Mouse (Mus musculus): Measurements from ENCODE around the gene Adam19. TPM values are rescaled to one million over a fixed set of nuclear protein-coding genes. Genes with fewer than 3 reads are reported as not detected.

Adam19 gene
- 43.2 TPM for polyA plus RNA-seq (2012; fragmentation: generic; extraction: Trizol)

DNA sequence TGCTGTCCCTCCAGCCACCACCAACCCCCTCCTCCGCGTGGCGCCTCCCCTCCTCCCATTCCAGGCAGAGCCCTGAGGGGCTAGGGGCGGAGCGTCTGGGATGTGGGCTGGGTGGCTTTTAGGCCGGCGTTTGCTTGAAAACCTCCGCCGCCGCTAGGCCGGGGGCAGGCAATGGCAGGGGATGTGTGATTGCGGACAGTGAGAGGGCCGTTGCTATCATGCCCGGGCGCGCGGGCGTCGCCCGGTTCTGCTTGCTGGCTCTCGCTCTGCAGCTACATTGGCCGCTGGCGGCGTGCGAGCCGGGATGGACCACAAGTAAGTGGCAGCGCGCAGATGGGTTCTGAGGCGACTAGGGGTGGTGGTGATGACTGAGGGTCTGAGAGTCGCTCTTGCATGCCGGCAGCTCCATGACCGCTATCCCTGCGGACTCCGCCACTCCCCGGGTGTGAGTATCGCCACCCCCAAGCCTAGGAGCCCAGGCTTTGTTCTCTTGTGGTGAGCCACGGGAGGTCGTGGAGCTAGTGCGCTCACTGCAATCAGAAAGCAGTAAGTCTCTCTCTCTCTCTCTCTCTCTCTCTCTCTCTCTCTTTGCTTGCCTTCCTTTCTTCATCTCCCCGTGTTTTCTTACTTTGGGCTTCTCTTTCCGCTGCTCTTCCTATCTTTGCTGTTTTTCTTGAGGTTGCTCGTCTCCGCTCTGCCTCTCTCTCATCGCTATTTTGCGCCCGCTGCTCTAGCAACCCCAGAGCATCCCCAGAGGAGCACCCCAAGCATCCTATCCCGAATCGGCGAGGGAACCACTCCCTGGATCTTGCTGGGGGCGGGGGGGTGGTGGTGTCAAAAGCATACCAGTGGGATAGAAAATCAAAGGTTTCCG, at the start of gene Adam19:
Adam19 (plus strand) TSS at position 97 of the 874 bp plus-strand sequence.
- H3K4me2 ChIP-seq (ENCODE audit: low read depth): peak within 1 kb of the TSS; percentile 91
- peak within 1 kb of the TSS; percentile 76 for H3ac ChIP-seq (ENCODE audit: control insufficient read depth, insufficient read length)
- no peaks in the 10 kb centered on the region for H3K27me3 ChIP-seq (ENCODE audit: control insufficient read depth, insufficient read depth, insufficient read length)
- TF ChIP-seq CEBPB (IDR thresholded peaks at IDR 0.05; ENCODE audit: insufficient read depth, poor library complexity, severe bottlenecking) (no peak), TCF12 (IDR thresholded peaks at IDR 0.05; ENCODE audit: insufficient read depth, poor library complexity, severe bottlenecking) (no peak), POLR2AphosphoS2 (IDR thresholded peaks at IDR 0.05; ENCODE audit: insufficient read length, low read depth) (peak; percentile 94), REST (IDR thresholded peaks at IDR 0.05; ENCODE audit: insufficient read depth, insufficient read length) (no peak), POLR2A (IDR thresholded peaks at IDR 0.05; ENCODE audit: insufficient read length, low read depth) (peak; percentile 82), MYOD1 (IDR thresholded peaks at IDR 0.05; ENCODE audit: control insufficient read depth in 1 of 3, insufficient read length in 2 of 3, low read depth in 2 of 3) (peak in 1 of 3 experiments; percentile 42), E2F4 (IDR thresholded peaks at IDR 0.05; ENCODE audit: insufficient read depth) (no peak), MYOG (IDR thresholded peaks at IDR 0.05; ENCODE audit: control insufficient read depth in 1 of 3, insufficient read depth in 1 of 3, insufficient read length in 2 of 3, low read depth in 2 of 3) (no peak), TCF3 (IDR thresholded peaks at IDR 0.05; ENCODE audit: insufficient read length, low read depth) (no peak)
- peak within 1 kb of the TSS; percentile 88 for H3K4me3 ChIP-seq
- H3K36me3 ChIP-seq (ENCODE audit: control insufficient read depth, insufficient read depth): no peaks in the 10 kb centered on the region
- peaks cover 36% of the 10 kb centered on the region for H3K79me2 ChIP-seq (ENCODE audit: control insufficient read depth, insufficient read depth)

DNA sequence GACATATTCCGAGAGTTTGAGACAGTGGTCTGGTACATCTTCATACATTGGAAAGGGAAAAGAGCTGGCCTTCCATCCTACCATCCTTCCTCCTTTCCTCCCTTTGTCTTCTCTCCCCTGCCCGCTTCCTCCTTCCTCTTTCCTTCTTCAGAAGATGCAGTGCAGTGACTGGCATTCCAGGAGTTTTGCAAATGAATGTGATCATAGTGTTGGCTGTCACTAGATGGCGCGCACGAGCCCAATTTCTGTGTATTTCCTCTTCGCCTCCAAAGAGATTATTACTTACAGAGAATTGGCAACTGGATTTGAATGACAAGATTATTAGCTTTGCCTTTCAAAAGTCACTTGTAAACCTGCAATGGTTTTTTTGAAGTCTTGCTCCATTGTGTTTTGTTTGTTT, 39.7 kb upstream of the Adam19 start:
- Histone ChIP-seq H3K36me3 (ENCODE audit: control insufficient read depth, insufficient read depth) (no peaks in the 10 kb centered on the region), H3K79me2 (ENCODE audit: control insufficient read depth, insufficient read depth) (no peaks in the 10 kb centered on the region), H3K27me3 (ENCODE audit: control insufficient read depth, insufficient read depth, insufficient read length) (no peaks in the 10 kb centered on the region), H3ac (ENCODE audit: control insufficient read depth, insufficient read length) (no peak overlapping the region), H3K4me2 (ENCODE audit: low read depth) (no peak overlapping the region), H3K4me3 (no peak overlapping the region)
- TF ChIP-seq CEBPB (IDR thresholded peaks at IDR 0.05; ENCODE audit: insufficient read depth, poor library complexity, severe bottlenecking) (no peak), POLR2AphosphoS2 (IDR thresholded peaks at IDR 0.05; ENCODE audit: insufficient read length, low read depth) (no peak), TCF3 (IDR thresholded peaks at IDR 0.05; ENCODE audit: insufficient read length, low read depth) (no peak), REST (IDR thresholded peaks at IDR 0.05; ENCODE audit: insufficient read depth, insufficient read length) (no peak), SRF (IDR thresholded peaks at IDR 0.05; ENCODE audit: control insufficient read depth, insufficient read length, low read depth) (no peak), POLR2A (IDR thresholded peaks at IDR 0.05; ENCODE audit: insufficient read length, low read depth) (no peak), E2F4 (IDR thresholded peaks at IDR 0.05; ENCODE audit: insufficient read depth) (no peak), USF1 (IDR thresholded peaks at IDR 0.05; ENCODE audit: low read depth) (no peak), MAX (IDR thresholded peaks at IDR 0.05; ENCODE audit: low read depth) (no peak), MYOD1 (IDR thresholded peaks at IDR 0.05; ENCODE audit: control insufficient read depth in 1 of 3, insufficient read length in 2 of 3, low read depth in 2 of 3) (no peak), TCF12 (IDR thresholded peaks at IDR 0.05; ENCODE audit: insufficient read depth, poor library complexity, severe bottlenecking) (no peak), MYOG (IDR thresholded peaks at IDR 0.05; ENCODE audit: control insufficient read depth in 1 of 3, insufficient read depth in 1 of 3, insufficient read length in 2 of 3, low read depth in 2 of 3) (no peak)

DNA sequence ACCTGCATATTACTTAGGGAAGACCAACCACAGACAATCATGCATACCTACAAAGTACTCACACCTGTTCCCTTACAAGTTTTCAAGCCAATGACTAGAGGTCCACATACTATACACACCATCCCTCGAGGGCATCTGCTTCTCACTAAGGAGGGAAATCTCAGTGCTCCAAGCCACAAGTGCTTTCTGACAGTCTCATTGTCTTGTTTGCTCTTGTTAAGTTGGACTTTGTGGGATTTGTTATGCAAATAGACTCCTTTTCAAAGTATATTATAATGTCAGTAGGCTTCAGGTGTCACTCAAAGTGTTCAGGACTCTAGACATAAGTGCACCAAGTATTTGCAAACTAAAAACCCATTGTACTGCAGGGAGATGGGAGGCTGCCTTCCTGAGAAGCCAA, 35.5 kb upstream of the Adam19 start:
- TF ChIP-seq CEBPB (IDR thresholded peaks at IDR 0.05; ENCODE audit: insufficient read depth, poor library complexity, severe bottlenecking) (no peak), TCF12 (IDR thresholded peaks at IDR 0.05; ENCODE audit: insufficient read depth, poor library complexity, severe bottlenecking) (no peak), MYOD1 (IDR thresholded peaks at IDR 0.05; ENCODE audit: control insufficient read depth in 1 of 3, insufficient read length in 2 of 3, low read depth in 2 of 3) (no peak), SRF (IDR thresholded peaks at IDR 0.05; ENCODE audit: control insufficient read depth, insufficient read length, low read depth) (no peak), MAX (IDR thresholded peaks at IDR 0.05; ENCODE audit: low read depth) (no peak), MYOG (IDR thresholded peaks at IDR 0.05; ENCODE audit: control insufficient read depth in 1 of 3, insufficient read depth in 1 of 3, insufficient read length in 2 of 3, low read depth in 2 of 3) (no peak), USF1 (IDR thresholded peaks at IDR 0.05; ENCODE audit: low read depth) (no peak), POLR2AphosphoS2 (IDR thresholded peaks at IDR 0.05; ENCODE audit: insufficient read length, low read depth) (no peak), POLR2A (IDR thresholded peaks at IDR 0.05; ENCODE audit: insufficient read length, low read depth) (no peak), TCF3 (IDR thresholded peaks at IDR 0.05; ENCODE audit: insufficient read length, low read depth) (no peak), REST (IDR thresholded peaks at IDR 0.05; ENCODE audit: insufficient read depth, insufficient read length) (no peak), E2F4 (IDR thresholded peaks at IDR 0.05; ENCODE audit: insufficient read depth) (no peak)
- no peaks in the 10 kb centered on the region for H3K79me2 ChIP-seq (ENCODE audit: control insufficient read depth, insufficient read depth)
- H3K36me3 ChIP-seq (ENCODE audit: control insufficient read depth, insufficient read depth): no peaks in the 10 kb centered on the region
- H3K4me2 ChIP-seq (ENCODE audit: low read depth): no peak overlapping the region
- no peak overlapping the region for H3K4me3 ChIP-seq
- H3K27me3 ChIP-seq (ENCODE audit: control insufficient read depth, insufficient read depth, insufficient read length): no peaks in the 10 kb centered on the region
- no peak overlapping the region for H3ac ChIP-seq (ENCODE audit: control insufficient read depth, insufficient read length)

GRCm38 (mm10) chr11:46021850-46022249, 33.9 kb upstream of the Adam19 start:
- Histone ChIP-seq H3K4me3 (no peak overlapping the region), H3K27me3 (ENCODE audit: control insufficient read depth, insufficient read depth, insufficient read length) (no peaks in the 10 kb centered on the region), H3ac (ENCODE audit: control insufficient read depth, insufficient read length) (no peak overlapping the region)

More at GRCm38 (mm10) chr11:46021850-46022249, 33.9 kb upstream of the Adam19 start:
- H3K79me2 ChIP-seq (ENCODE audit: control insufficient read depth, insufficient read depth): no peaks in the 10 kb centered on the region
- no peak for TF ChIP-seq E2F4 (IDR thresholded peaks at IDR 0.05; ENCODE audit: insufficient read depth)
- no peak for TF ChIP-seq SRF (IDR thresholded peaks at IDR 0.05; ENCODE audit: control insufficient read depth, insufficient read length, low read depth)
- TF ChIP-seq CEBPB (IDR thresholded peaks at IDR 0.05; ENCODE audit: insufficient read depth, poor library complexity, severe bottlenecking): peak; percentile 95
- TF ChIP-seq MYOD1 (IDR thresholded peaks at IDR 0.05; ENCODE audit: control insufficient read depth in 1 of 3, insufficient read length in 2 of 3, low read depth in 2 of 3): no peak
- TF ChIP-seq POLR2A (IDR thresholded peaks at IDR 0.05; ENCODE audit: insufficient read length, low read depth): no peak
- no peak for TF ChIP-seq MAX (IDR thresholded peaks at IDR 0.05; ENCODE audit: low read depth)
- no peak for TF ChIP-seq REST (IDR thresholded peaks at IDR 0.05; ENCODE audit: insufficient read depth, insufficient read length)
- no peak for TF ChIP-seq TCF12 (IDR thresholded peaks at IDR 0.05; ENCODE audit: insufficient read depth, poor library complexity, severe bottlenecking)
- TF ChIP-seq POLR2AphosphoS2 (IDR thresholded peaks at IDR 0.05; ENCODE audit: insufficient read length, low read depth): no peak
- no peak for TF ChIP-seq TCF3 (IDR thresholded peaks at IDR 0.05; ENCODE audit: insufficient read length, low read depth)
- TF ChIP-seq MYOG (IDR thresholded peaks at IDR 0.05; ENCODE audit: control insufficient read depth in 1 of 3, insufficient read depth in 1 of 3, insufficient read length in 2 of 3, low read depth in 2 of 3): peak in 1 of 3 experiments; percentile 23
- no peak for TF ChIP-seq USF1 (IDR thresholded peaks at IDR 0.05; ENCODE audit: low read depth)
- H3K36me3 ChIP-seq (ENCODE audit: control insufficient read depth, insufficient read depth): no peaks in the 10 kb centered on the region
- H3K4me2 ChIP-seq (ENCODE audit: low read depth): no peak overlapping the region

All from myocyte (in vitro differentiated cells).